Comparison of ENCODE assay signal across 8 mouse cellular contexts in the genomic region with DNA sequence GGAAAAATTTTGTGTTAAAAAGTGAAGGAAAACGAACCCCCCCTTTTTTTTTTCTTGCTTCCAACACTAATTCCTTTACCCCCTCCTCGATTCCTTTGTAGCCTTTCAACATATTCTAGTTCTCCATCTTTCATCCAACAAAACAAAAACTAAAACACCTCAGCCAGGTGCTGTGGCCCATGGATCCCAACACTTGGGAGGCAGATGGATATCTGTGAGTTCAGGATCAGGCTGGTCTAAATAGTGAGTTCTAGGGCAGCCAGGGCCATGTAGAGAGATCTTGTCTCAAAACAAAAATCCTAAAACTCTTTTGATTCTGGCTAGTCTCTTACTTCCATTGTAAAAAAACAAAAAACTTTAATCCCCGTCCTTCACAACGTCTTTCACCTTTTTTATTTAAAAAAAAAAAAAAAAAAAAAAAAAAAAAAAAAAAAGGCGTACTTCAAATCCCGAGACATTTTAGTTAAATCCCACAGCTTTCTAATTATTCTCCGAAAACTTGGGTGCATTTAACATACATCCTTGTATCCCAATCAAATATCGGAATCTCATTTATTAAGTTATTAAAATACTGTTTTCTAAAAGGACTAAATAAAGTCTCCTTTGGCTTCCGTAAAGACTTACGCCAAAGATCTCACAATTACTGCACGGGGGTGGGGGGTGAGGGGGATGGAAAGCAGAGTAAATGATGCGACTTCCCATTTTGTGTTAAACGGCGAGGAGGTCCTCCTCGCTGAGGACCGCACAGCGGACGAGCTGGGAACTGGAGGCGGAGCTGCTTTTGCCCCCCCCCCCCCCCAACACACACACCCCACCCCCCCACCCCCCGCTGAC. TPM values are rescaled to one million over a fixed set of nuclear protein-coding genes. Genes with fewer than 3 reads are reported as not detected.
DNase-seq lines count a peak whose midpoint lies in the region; ATAC-seq and TF ChIP-seq lines count a peak whose summit lies in the region.

No protein-coding gene starts in this region.

- peak overlapping the region; percentile 46 for H3K4me2 ChIP-seq in heart, embryonic 11.5 days
- peak overlapping the region; percentile 39 for H3K4me2 ChIP-seq in forebrain, embryonic 15.5 days (replicated peaks)
- peak overlapping the region; percentile 82 for H3K4me2 ChIP-seq in liver, embryonic 15.5 days

- no peak for DNase-seq in heart, adult 8-10 months (ENCODE audit: low spot score)
- DNase-seq in ES-E14 (ENCODE audit: low read depth, low spot score), result no peak
- DNase-seq in gastrocnemius, adult 8-10 months (ENCODE audit: low spot score in 2 of 2), result no peak
- DNase-seq in adipocyte (ENCODE audit: low spot score), result no peak
- DNase-seq in left cerebral cortex, adult 8-10 months (ENCODE audit: low spot score in 2 of 2), result no peak

- in situ Hi-C loops in ES-E14 (cut with MboI; ENCODE audit: low sequenced_read_pairs in 2 of 2, unreplicated experiment in 2 of 2), result no loop called here

- WGBS in heart, embryonic 11.5 days (ENCODE audit: insufficient replicate concordance), result 12% methylated on average over 19 of the region's 20 CpGs
- WGBS in forebrain, embryonic 15.5 days, result 7% methylated on average over 19 of the region's 20 CpGs
- 7% methylated on average over 20 of the region's 20 CpGs for WGBS in liver, embryonic 15.5 days (ENCODE audit: insufficient replicate concordance)

- peaks cover 27% of the 10 kb centered on the region for H3K4me1 ChIP-seq in heart, embryonic 11.5 days (ENCODE audit: control insufficient read depth, insufficient read depth, low read length)
- H3K4me1 ChIP-seq in ES-E14 (ENCODE audit: control insufficient read depth in 2 of 2, insufficient read depth in 2 of 2, low read length in 2 of 2, poor library complexity in 1 of 2), result peaks cover 2 to 5% of the 10 kb centered on the region in 2 experiments; a peak in 2 of 4 replicates
- H3K4me1 ChIP-seq in forebrain, embryonic 15.5 days, result peaks cover 42% of the 10 kb centered on the region
- peaks cover 51% of the 10 kb centered on the region for H3K4me1 ChIP-seq in liver, embryonic 15.5 days (replicated peaks)

- peak overlapping the region; percentile 40; the same call in 1 of the 2 replicates for H3K9ac ChIP-seq in heart, embryonic 11.5 days (ENCODE audit: low read depth, low read length)
- peak overlapping the region; percentile 46; the same call in 1 of the 2 replicates for H3K9ac ChIP-seq in ES-E14 (ENCODE audit: insufficient read depth, low read depth, low read length, poor library complexity, severe bottlenecking)
- H3K9ac ChIP-seq in forebrain, embryonic 15.5 days (replicated peaks), result peak overlapping the region; percentile 88
- peak overlapping the region; percentile 96 for H3K9ac ChIP-seq in liver, embryonic 15.5 days

- no peak overlapping the region for H3K27ac ChIP-seq in heart, embryonic 11.5 days (ENCODE audit: low read depth, low read length)
- no peak overlapping the region for H3K27ac ChIP-seq in ES-E14 (ENCODE audit: insufficient read depth, low read depth, low read length, poor library complexity, severe bottlenecking)
- H3K27ac ChIP-seq in forebrain, embryonic 15.5 days (replicated peaks), result peak overlapping the region; percentile 80
- no peak overlapping the region for H3K27ac ChIP-seq in liver, embryonic 15.5 days (replicated peaks)

- no peak for ATAC-seq in heart, embryonic 11.5 days (replicated peaks; ENCODE audit: insufficient number of reproducible peaks, low FRiP score, low TSS enrichment)
- no peak for ATAC-seq in forebrain, embryonic 15.5 days (replicated peaks)
- ATAC-seq in liver, embryonic 15.5 days (ENCODE audit: insufficient read depth), result no peak

- H3K27me3 ChIP-seq in heart, embryonic 11.5 days (ENCODE audit: control insufficient read depth, insufficient read depth, low read length), result no peaks in the 10 kb centered on the region
- H3K27me3 ChIP-seq in forebrain, embryonic 15.5 days, result no peaks in the 10 kb centered on the region
- no peaks in the 10 kb centered on the region for H3K27me3 ChIP-seq in liver, embryonic 15.5 days

- H3K36me3 ChIP-seq in heart, embryonic 11.5 days (ENCODE audit: control insufficient read depth, insufficient read depth, low read length), result peaks cover 15% of the 10 kb centered on the region
- peaks cover 26% of the 10 kb centered on the region for H3K36me3 ChIP-seq in ES-E14 (ENCODE audit: control insufficient read depth, insufficient read depth, low read length, poor library complexity, severe bottlenecking)
- peaks cover 26% of the 10 kb centered on the region for H3K36me3 ChIP-seq in forebrain, embryonic 15.5 days
- peaks cover 44% of the 10 kb centered on the region for H3K36me3 ChIP-seq in liver, embryonic 15.5 days (replicated peaks)

- H3K9me3 ChIP-seq in heart, embryonic 11.5 days (replicated peaks; ENCODE audit: control insufficient read depth, low read length), result no peaks in the 10 kb centered on the region
- no peaks in the 10 kb centered on the region for H3K9me3 ChIP-seq in ES-E14 (ENCODE audit: control insufficient read depth, insufficient read depth, low read depth, low read length)
- no peaks in the 10 kb centered on the region for H3K9me3 ChIP-seq in forebrain, embryonic 15.5 days
- no peaks in the 10 kb centered on the region for H3K9me3 ChIP-seq in liver, embryonic 15.5 days (replicated peaks)

- H3K4me3 ChIP-seq in heart, embryonic 11.5 days (ENCODE audit: low read depth, low read length), result peak overlapping the region; percentile 96
- H3K4me3 ChIP-seq in ES-E14 (ENCODE audit: insufficient read depth in 1 of 2, low read depth in 1 of 2, low read length in 2 of 2, poor library complexity in 1 of 2, severe bottlenecking in 1 of 2), result peak overlapping the region; percentile 62 to 93; a peak in 3 of 4 replicates
- H3K4me3 ChIP-seq in forebrain, embryonic 15.5 days, result peak overlapping the region; percentile 91
- H3K4me3 ChIP-seq in liver, embryonic 15.5 days (replicated peaks), result peak overlapping the region; percentile 96

TF ChIP-seq in ES-E14, 5 proteins besides CTCF, POLR2A, EP300 and RAD21:
- peak; percentile 64; the same call in 1 of the 2 replicates for TF ChIP-seq ZNF384 (IDR thresholded peaks at IDR 0.05; ENCODE audit: low read depth, low read length)
- no peak for TF ChIP-seq ZC3H11A (IDR thresholded peaks at IDR 0.05; ENCODE audit: borderline replicate concordance, low read depth, low read length)

RNA-seq across cellular contexts. Expression of gene Dnttip2, which starts 0.6 kb away (rescaled TPM):
- polyA plus RNA-seq in heart, embryonic 11.5 days (2014; fragmentation: Nextera tagmentation; extraction: Ambion mirVana), result 58.7 and 59.9 TPM in 2 replicates
- total RNA-seq in heart, adult 8-10 months (2022), result 10 to 100 TPM; 23.3 to 29.7 (median 26.1) TPM
- total RNA-seq in ES-E14 (2012; rRNA removed), result 75.0 and 97.6 TPM in 2 replicates
- 51.9 and 59.9 TPM in 2 replicates for polyA plus RNA-seq in forebrain, embryonic 15.5 days (2015; fragmentation: Nextera tagmentation; extraction: Ambion mirVana)
- polyA plus RNA-seq in liver, embryonic 15.5 days (2015; fragmentation: Nextera tagmentation; extraction: Ambion mirVana), result 25.6 and 29.8 TPM in 2 replicates
- total RNA-seq in gastrocnemius, adult 8-10 months (2022), result 10 to 100 TPM; 25.0 to 33.4 (median 29.7) TPM
- 10 to 100 TPM; 30.0 to 36.1 (median 30.8) TPM for total RNA-seq in left cerebral cortex, adult 8-10 months (2022)

RNA-seq across cellular contexts. Expression of gene Bcar3, which starts 20.3 kb away (rescaled TPM):
- 6.4 and 8.7 TPM in 2 replicates for polyA plus RNA-seq in heart, embryonic 11.5 days (2014; fragmentation: Nextera tagmentation; extraction: Ambion mirVana)
- 1 to 10 TPM; 3.9 to 8.2 (median 5.2) TPM for total RNA-seq in heart, adult 8-10 months (2022)
- 21.7 and 24.5 TPM in 2 replicates for total RNA-seq in ES-E14 (2012; rRNA removed)
- polyA plus RNA-seq in forebrain, embryonic 15.5 days (2015; fragmentation: Nextera tagmentation; extraction: Ambion mirVana), result 5.0 and 6.1 TPM in 2 replicates
- 5.2 and 6.1 TPM in 2 replicates for polyA plus RNA-seq in liver, embryonic 15.5 days (2015; fragmentation: Nextera tagmentation; extraction: Ambion mirVana)
- 1 to 10 TPM; 3.3 to 8.9 (median 4.4) TPM for total RNA-seq in gastrocnemius, adult 8-10 months (2022)
- total RNA-seq in left cerebral cortex, adult 8-10 months (2022), result 10 to 100 TPM; 13.1 to 18.8 (median 16.8) TPM

RNA-seq across cellular contexts. Expression of gene Gclm, which starts 28.3 kb away (rescaled TPM):
- 89.1 and 112 TPM in 2 replicates for polyA plus RNA-seq in heart, embryonic 11.5 days (2014; fragmentation: Nextera tagmentation; extraction: Ambion mirVana)
- total RNA-seq in heart, adult 8-10 months (2022), result 10 to 100 TPM; 42.6 to 75.3 (median 55.1) TPM
- 44.9 and 62.8 TPM in 2 replicates for total RNA-seq in ES-E14 (2012; rRNA removed)
- 52.6 and 57.4 TPM in 2 replicates for polyA plus RNA-seq in forebrain, embryonic 15.5 days (2015; fragmentation: Nextera tagmentation; extraction: Ambion mirVana)
- polyA plus RNA-seq in liver, embryonic 15.5 days (2015; fragmentation: Nextera tagmentation; extraction: Ambion mirVana), result 427 and 441 TPM in 2 replicates
- total RNA-seq in gastrocnemius, adult 8-10 months (2022), result 10 to 100 TPM; 22.7 to 40.7 (median 35.6) TPM
- 100 to 1,000 TPM in 1 of 4 experiments, 10 to 100 TPM in 3; 82.3 to 105 (median 88.4) TPM for total RNA-seq in left cerebral cortex, adult 8-10 months (2022)

Comparison
In these comparisons a context has a peak if more than half of its experiments do, and no peak if none do; other contexts are left out.
1. H3K9ac ChIP-seq: peak in every context shown above with its lines; median percentile 96 in liver, embryonic 15.5 days; 88 in forebrain, embryonic 15.5 days; 46 in ES-E14; 40 in heart, embryonic 11.5 days.